Mouse (Mus musculus) c-Kit-positive CD71-positive TER-119-negative erythroid progenitor cells, embryonic 14.5 days (primary cell): Measurements from ENCODE around the gene Rpn2.

Experiments used
- DNase-seq: peaks from one replicate; pipeline ENCODE4 v3.0.0-alpha.2; 2013; ENCODE audit warnings: low read depth

The Rpn2 gene

GRCm38 (mm10) chr2:157310963-157311637 lies 32.3 kb downstream of the Rpn2 start:
- DNase-seq = no peak

- no peak for DNase-seq
Measured at GRCm38 (mm10) chr2:157313718-157314117, 34.9 kb downstream of the Rpn2 start.

- no peak for DNase-seq
Measured at GRCm38 (mm10) chr2:157314310-157314709, 35.5 kb downstream of the Rpn2 start.

DNA sequence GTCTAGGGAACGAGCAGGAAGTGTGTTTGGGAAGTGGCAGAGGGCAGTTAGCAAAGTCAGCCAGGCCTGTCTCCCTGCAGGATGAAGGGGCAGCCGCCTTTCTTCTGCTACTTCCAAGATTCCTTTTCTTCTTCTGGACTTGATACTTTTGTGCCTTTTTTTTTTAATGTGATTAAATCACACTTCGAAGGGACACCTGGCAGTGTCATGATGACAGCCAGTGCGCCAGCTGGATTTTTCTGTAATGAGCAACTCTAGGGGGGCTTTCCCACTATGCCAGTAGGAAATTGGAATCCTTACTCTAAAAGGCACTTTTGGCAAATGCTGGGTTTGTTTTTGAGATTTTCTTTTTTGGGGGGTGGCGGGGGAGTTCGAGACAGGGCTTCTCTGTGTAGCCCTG lies 36.7 kb downstream of the Rpn2 start:
- no peak for DNase-seq

DNA sequence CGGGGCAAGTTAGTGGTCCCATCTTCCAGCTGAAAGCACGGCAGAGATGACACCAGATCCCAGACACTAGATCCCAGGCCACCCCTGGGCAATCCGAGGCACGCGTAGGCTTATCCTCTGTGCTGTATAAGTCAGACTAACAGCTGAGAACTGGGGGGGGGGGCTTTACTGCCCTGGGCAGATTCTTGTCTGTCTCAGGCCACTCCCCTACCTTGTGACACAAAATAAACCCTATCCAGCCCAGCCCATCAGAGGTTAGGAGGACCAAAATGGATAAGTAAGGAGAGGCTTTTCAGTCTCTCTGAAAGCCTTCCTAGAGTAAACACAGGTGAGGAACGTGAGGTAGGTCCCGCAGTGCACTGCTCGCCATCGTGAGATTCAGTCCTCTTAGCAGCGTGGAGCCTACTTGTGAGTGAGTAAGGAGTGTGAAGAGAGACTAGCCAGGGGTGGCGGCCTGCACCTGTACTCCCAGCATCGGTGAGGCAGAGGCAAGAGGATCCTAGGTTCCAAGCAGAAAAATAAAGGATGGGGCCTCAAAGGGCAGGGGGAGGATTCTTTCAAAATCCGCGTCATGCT lies 37.6 kb downstream of the Rpn2 start:
- no peak for DNase-seq

DNA sequence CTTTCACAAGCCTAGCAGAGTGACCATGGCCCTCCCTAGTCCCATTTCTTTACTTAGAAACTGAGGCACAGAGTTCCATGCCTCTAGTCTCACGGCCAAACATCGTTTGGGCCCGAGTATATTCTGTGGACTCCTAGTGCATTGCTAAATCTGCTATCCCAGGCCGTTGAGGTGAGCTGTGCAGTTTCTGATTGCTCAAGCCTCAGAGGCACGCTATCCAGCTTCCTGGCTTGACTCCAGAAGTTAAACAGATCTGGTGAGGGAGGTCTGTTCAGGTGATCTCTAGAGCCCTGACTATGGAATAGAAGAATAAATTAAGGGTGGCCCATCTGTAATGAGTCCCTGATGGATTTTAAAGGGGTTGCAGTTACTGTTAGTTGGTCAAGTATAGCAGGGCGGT lies 38.4 kb downstream of the Rpn2 start:
- no peak for DNase-seq

GRCm38 (mm10) chr2:157320135-157320534 lies 41.3 kb downstream of the Rpn2 start:
- DNase-seq = no peak

- DNase-seq = no peak
Measured at GRCm38 (mm10) chr2:157320886-157321285, 42.1 kb downstream of the Rpn2 start.

DNA sequence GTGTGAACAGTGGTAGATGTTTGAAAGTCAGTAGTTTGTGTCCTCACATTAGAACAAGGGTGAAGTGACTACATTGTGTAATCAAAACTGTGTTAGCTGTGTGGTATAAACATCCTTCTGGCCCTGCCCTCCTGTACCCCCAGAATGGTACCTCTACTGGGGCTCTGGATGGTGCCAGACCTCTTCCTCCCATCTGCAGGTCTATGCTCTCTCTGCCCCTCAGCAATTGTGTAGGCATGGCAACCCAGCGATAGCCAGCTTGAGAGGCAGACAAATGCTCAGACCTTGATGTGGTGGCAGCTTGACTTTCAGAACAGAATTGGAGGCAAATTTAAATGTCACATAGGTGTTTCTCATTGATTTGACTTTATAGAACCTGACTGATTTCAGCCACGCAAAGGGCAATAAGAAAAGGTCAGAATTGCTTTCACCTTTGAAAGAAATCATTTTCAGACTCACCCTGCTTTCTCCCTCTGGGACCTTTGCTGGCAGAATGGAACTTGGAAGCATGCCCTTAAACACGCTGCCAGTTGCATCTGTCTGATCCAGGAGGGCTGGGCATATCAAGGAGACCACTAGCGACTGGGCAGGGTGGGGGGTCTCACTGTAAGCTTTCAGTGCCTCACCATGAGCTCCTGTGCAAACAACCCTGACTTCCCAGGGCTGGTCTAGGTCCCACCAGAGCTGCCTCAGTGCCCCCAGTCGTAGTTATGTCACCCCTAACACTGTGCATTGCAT lies 43.4 kb downstream of the Rpn2 start:
- DNase-seq = no peak

- DNase-seq = no peak
Measured at GRCm38 (mm10) chr2:157325238-157325637, 46.4 kb downstream of the Rpn2 start.

DNA sequence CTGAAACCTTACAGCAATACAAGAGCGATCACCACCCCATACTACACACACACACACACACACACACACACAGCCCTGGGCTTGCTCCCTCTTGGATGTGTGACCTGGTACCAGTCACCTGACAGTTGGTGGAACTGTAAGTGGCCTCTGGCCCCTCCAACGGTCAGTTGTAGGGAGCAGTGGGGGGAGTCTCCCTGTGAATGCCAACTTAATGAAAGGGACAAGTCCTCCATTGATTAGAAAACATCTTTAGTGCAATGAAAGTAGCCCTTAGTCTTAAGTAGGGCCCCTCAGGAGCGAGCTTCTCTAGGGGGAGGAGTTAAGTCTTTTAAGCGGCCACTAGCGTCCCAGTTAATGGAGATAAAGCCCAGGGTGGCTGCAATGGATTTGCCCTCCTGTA lies 49.3 kb downstream of the Rpn2 start:
- no peak for DNase-seq

DNA sequence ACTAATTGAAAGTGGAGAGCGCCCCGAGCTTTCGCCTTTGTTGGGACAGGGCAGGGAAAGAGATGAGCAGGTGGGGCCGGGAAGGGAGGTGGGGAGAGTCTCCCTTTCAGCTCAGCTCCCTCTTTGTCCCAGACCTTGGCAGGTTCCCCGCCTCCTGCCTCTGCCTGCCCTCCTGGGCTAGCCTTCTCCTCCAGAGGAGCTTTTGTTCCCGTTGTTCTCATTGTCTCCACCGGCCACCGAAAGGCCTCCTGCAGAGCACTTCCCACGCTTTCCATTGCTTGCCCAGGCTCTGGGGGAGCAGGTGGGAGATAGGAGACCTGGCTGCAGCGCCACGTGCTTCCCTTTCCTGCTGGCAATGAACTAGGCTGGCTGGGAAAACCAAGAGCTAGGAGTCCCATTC lies 49.8 kb downstream of the Rpn2 start:
- DNase-seq = no peak

DNA sequence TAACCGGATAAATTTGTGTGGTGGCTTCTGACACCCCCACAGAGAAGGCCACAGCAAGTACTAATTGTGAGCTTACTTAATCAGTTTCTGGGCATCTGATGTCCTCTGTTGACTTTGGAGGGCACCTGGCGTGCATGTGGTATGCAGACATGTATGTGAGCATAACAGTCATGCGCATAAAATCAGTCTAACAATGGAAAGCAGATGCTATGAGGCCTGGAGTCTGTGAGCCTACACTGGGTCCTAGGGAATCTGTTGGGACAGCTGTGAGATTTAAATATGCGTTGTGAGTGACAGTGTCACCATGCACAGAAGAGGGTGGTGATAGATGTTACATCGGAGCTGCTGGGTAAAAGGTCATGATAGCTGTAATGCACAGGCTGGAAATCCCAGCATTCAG lies 53.2 kb downstream of the Rpn2 start:
- no peak for DNase-seq

DNA sequence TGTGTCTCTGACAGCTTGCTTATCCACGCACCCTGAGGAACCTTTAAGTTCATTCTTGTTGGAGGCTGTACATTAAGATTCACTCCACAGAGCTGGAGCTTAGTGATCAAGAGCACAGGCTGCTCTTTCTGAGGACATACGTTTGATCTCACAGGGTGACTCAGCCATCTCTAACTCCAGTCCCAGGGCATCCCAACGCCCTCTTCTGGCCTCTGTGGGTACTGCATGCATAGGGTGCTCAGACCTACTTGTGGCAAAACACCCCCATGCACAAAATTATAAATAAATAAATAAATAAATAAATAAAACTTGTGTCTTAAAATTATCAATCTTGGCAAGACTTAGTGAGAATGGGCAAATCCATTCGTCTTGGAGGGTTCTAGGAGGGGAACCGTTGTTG lies 59.8 kb downstream of the Rpn2 start:
- peak; percentile 76 for DNase-seq

DNA sequence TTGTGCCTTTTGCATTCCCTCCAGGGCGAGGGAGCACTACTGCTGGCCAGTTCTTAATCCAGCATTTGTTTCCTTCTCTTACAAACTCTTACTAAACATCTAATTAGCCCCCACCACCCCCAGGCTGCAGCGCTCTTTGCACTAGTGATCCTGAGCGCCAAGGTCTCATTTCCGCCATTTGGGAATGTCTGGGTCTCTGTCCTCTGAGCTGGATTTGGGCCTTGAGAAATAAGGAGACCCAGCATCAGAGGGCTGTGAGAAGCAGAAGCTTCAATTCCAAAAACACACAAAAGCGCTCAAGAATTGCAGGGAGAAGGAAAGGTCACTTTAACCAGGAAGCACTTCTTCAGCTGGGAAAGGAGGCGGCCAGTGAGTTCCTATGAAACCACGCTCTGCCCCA lies 60.7 kb downstream of the Rpn2 start:
- no peak for DNase-seq

GRCm38 (mm10) chr2:157340221-157340741 lies 61.5 kb downstream of the Rpn2 start:
- DNase-seq = no peak

GRCm38 (mm10) chr2:157341554-157342270 lies 62.9 kb downstream of the Rpn2 start:
- DNase-seq = peak; percentile 30

DNA sequence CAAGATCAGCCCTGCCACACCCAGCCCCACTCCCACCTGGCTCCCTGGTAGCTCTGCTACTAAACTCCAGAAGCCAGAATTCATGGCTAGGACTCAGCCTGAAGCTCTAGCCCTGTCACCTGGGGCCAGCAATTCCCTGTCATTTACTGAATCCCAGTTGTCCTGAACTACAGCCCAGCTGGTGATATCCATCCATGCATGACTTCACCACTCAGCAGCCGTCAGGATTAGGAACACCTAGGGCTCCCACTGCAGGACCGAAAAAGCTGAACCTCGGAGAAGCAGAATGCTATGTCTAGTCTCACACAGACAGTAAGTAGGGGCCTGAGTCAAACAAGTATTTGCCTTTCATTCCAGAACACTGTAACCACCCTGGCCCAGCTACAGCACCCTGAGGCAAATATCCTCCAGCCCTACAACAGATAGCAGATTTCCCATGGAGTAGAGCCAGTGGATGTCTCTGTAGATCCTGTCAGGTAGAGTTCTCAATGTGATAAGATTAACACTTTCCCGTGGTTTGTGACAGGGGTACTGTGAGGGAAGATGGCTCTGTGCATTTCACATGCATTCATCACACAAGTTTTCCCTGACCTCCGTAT lies 63.6 kb downstream of the Rpn2 start:
- no peak for DNase-seq

- DNase-seq = no peak
Measured at GRCm38 (mm10) chr2:157343337-157343736, 64.5 kb downstream of the Rpn2 start.

DNA sequence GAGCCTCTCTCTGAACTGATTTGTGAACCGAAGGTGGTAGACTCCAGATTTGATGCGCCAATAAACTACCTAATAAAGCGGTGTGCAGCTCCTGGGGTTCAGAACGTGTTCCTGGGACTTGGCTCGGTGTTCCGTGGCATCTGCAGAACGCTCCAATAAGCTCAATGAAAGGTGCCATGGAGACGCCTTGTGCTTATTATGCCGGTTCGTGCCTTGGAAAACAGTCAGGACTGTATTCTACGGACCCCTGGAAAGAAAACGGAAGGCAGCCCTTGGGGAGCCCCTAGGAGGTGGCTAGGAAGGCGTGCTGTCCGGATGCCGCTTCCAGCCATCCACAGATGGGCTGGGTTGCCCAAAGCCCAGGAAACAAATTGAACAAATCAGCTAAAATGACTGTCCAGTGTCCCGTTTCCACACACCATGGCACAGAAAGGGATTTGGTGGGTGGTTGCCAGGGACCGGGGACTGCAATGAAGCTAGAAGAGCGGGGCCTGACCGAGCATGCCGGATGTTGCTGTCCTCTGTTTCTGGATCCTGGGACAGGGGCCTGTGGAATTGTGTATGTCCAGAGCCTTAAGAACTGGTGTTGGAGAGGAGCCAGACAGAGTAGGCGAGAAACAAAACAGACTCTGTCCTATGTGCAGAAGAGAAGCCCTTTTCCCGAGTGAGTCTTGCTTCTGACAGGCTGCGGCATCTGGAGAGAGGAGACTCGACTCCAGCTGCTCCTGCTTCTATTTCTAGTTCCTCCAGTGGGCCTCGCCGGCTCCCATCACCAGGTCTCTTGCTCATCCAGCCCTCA lies 68.7 kb downstream of the Rpn2 start, which contains the start of gene Ghrh:
Gene Ghrh (minus strand): TSS at position 146 of the 799 bp plus-strand sequence.
- no peak for DNase-seq

DNA sequence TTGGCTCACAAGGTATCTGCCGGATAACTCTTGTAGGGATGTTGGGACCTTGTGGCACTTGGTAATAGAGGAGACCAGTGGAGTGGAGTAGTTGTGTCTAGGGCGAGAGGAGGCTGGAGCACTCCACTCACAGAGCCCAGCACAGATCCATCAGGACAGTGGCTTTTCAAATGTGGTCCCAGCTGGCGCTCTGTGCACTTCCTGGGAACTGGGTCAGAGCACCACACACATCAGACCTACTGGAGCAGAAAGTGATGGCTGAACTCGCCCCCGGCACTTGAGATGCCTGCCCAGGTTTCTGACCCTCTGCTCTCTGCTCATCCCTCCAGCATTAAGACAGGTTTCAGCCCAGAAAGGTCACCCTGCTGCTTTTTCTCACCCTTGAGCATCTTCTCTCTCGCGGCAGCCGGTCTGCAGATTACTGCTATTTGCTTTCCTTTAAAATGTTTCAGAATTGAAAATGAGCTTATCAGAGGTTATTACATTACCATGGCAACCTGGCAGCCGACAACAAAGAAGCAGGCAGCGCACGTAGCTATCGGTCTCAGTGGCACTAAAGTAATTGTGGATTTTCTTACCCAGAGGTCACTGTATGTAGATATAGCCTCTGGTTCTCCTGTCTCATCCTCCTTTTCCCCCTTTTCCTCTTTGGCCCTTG lies 70.4 kb downstream of the Rpn2 start:
- no peak for DNase-seq
